Mouse (Mus musculus): ENCODE measurements around the gene Scarf1. TPM values are rescaled to one million over a fixed set of nuclear protein-coding genes. Genes with fewer than 3 reads are reported as not detected.
A peak's percentile ranks its signal among the peaks of the same experiment; 100 is the strongest.
"Not testable (repeated sequence)": the region's sequence is repeated elsewhere in the genome, so short reads cannot be mapped to it uniquely, and the experiment has no call there.

Gene Scarf1
- polyA plus RNA-seq, 1 experiment from 2014 or later = 2.6 TPM

DNA sequence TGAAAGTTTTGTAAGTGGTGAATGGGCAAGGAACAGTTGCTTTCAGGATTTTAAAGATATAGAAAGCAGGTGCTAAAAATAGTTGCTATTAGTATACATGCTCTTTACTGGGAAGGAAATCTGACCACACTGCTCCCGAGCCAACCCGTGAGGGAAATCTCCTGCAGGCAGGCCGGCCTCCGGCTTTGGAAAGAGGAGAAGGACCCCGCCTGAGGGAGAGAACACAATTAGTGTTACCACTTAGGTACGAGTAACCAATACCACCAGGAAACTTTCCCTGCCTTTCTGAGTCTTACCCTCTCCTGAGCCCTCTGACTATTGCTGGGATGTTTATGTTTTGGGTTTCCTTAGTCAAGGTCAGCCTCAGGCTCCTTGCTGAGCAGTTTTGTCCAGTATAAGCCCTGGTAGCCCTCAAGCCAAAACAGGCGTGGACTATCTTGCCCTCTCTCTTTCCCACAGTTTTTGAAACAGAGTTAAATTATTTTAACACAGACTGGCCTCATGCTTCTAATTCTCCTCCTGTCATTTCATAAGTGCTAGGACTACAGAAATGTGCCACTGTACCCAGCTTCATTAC lies 39.7 kb downstream of the Scarf1 start:
- no peak overlapping the region for H3K27ac ChIP-seq
- DNase-seq (no peak), ATAC-seq (ENCODE audit: low read depth) (no peak)
- no peak overlapping the region for H3K4me3 ChIP-seq (replicated peaks)
- peaks cover under 1% of the 10 kb centered on the region; the same call in 1 of the 2 replicates for H3K9me3 ChIP-seq (replicated peaks)
- H3K36me3 ChIP-seq = no peaks in the 10 kb centered on the region
- H3K27me3 ChIP-seq = no peaks in the 10 kb centered on the region
- H3K4me2 ChIP-seq = no peak overlapping the region
- whole genome bisulfite sequencing (ENCODE audit: insufficient replicate concordance) = 69% methylated on average over 7 of the region's 7 CpGs
- H3K4me1 ChIP-seq (replicated peaks) = peaks cover 20% of the 10 kb centered on the region
- H3K9ac ChIP-seq = no peak overlapping the region

DNA sequence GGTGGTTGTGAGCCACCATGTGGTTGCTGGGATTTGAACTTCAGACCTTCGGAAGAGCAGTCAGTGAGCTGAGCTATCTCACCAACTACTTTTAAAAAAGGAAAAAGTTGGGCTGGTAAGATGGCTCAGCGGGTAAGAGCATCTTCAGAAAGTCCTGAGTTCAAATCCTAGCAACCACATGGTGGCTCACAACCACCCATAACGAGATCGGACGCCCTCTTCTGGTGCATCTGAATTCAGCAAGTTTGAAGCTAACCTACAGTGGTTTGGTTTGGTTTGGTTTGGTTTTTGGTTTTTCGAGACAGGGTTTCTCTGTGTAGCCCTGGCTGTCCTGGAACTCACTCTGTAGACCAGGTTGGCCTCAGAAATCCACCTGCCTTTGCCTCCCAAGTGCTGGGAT lies 42.7 kb downstream of the Scarf1 start:
- not testable (repeated sequence) for H3K4me1 ChIP-seq (replicated peaks); H3K4me2 ChIP-seq; DNase-seq; H3K36me3 ChIP-seq; H3K27me3 ChIP-seq; H3K4me3 ChIP-seq (replicated peaks); H3K9me3 ChIP-seq (replicated peaks); H3K27ac ChIP-seq; ATAC-seq (ENCODE audit: low read depth); H3K9ac ChIP-seq
- WGBS (ENCODE audit: insufficient replicate concordance) = 84% methylated on average over 6 of the region's 6 CpGs

- Histone ChIP-seq H3K27me3 (no peaks in the 10 kb centered on the region), H3K4me2 (no peak overlapping the region), H3K36me3 (peaks cover 3% of the 10 kb centered on the region; the same call in 1 of the 2 replicates), H3K9me3 (replicated peaks) (peaks cover 3% of the 10 kb centered on the region; the same call in 1 of the 2 replicates), H3K4me1 (replicated peaks) (0 out of 2 replicates have a peak, but pooled peaks cover 7% of the 10 kb centered on the region), H3K4me3 (replicated peaks) (no peak overlapping the region), H3K27ac (no peak overlapping the region), H3K9ac (no peak overlapping the region)
- WGBS (ENCODE audit: insufficient replicate concordance) = 87% methylated on average over 6 of the region's 6 CpGs
- ATAC-seq (ENCODE audit: low read depth) (no peak), DNase-seq (no peak)
Measured at GRCm38 (mm10) chr11:75557142-75557541, 43.8 kb downstream of the Scarf1 start.

DNA sequence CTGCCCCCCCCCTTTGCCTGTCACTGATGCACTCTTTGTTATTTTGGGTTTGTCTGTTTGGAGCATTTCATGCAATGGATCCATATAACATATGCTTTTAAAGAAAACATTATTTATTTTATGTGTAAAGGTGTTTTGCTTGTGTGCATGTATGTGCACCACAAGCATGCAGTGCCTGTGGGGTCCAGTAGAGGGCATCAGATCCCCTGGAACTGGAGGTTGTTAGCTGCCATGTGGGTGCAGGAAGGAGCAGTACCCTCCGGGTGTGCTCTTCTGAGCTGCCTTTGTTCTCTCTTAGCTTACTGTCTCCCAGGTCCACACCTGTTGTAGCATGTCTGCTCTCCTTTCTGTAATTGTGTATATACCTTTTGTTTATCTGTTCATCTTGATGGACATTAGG lies 44.8 kb downstream of the Scarf1 start:
- H3K9me3 ChIP-seq (replicated peaks) = peaks cover 3% of the 10 kb centered on the region; the same call in 1 of the 2 replicates
- no peak for ATAC-seq (ENCODE audit: low read depth)
- H3K4me1 ChIP-seq (replicated peaks) = 0 out of 2 replicates have a peak, but pooled peaks cover 10% of the 10 kb centered on the region
- H3K27ac ChIP-seq = no peak overlapping the region
- no peak for DNase-seq
- no peak overlapping the region for H3K4me2 ChIP-seq
- no peaks in the 10 kb centered on the region for H3K27me3 ChIP-seq
- no peak overlapping the region for H3K4me3 ChIP-seq (replicated peaks)
- peaks cover 3% of the 10 kb centered on the region; the same call in 1 of the 2 replicates for H3K36me3 ChIP-seq
- H3K9ac ChIP-seq = no peak overlapping the region
- WGBS (ENCODE audit: insufficient replicate concordance) = 75% methylated on average over 1 of the region's 1 CpGs

- H3K4me2 ChIP-seq = no peak overlapping the region
- peaks cover 3% of the 10 kb centered on the region; the same call in 1 of the 2 replicates for H3K36me3 ChIP-seq
- no peak for DNase-seq
- peaks cover 26% of the 10 kb centered on the region for H3K4me1 ChIP-seq (replicated peaks)
- H3K27ac ChIP-seq = no peak overlapping the region
- ATAC-seq (ENCODE audit: low read depth) = no peak
- H3K27me3 ChIP-seq = no peaks in the 10 kb centered on the region
- H3K4me3 ChIP-seq (replicated peaks) = no peak overlapping the region
- peaks cover 3% of the 10 kb centered on the region; the same call in 1 of the 2 replicates for H3K9me3 ChIP-seq (replicated peaks)
- no peak overlapping the region for H3K9ac ChIP-seq
- 67% methylated on average over 8 of the region's 8 CpGs for WGBS (ENCODE audit: insufficient replicate concordance)
Measured at GRCm38 (mm10) chr11:75559870-75560504, 46.6 kb downstream of the Scarf1 start.

- no peak overlapping the region for H3K4me2 ChIP-seq
- WGBS (ENCODE audit: insufficient replicate concordance) = 65% methylated on average over 14 of the region's 14 CpGs
- peaks cover 33% of the 10 kb centered on the region for H3K4me1 ChIP-seq (replicated peaks)
- no peak overlapping the region for H3K4me3 ChIP-seq (replicated peaks)
- H3K27me3 ChIP-seq = no peaks in the 10 kb centered on the region
- no peak for ATAC-seq (ENCODE audit: low read depth)
- H3K9me3 ChIP-seq (replicated peaks) = peaks cover 3% of the 10 kb centered on the region; the same call in 1 of the 2 replicates
- H3K27ac ChIP-seq = no peak overlapping the region
- no peak overlapping the region for H3K9ac ChIP-seq
- H3K36me3 ChIP-seq = peaks cover 3% of the 10 kb centered on the region; the same call in 1 of the 2 replicates
- no peak for DNase-seq
Measured at GRCm38 (mm10) chr11:75560530-75561409, 47.4 kb downstream of the Scarf1 start.

GRCm38 (mm10) chr11:75561410-75561791 lies 48.1 kb downstream of the Scarf1 start:
- Histone ChIP-seq H3K4me2 (no peak overlapping the region), H3K27me3 (no peaks in the 10 kb centered on the region), H3K9me3 (replicated peaks) (peaks cover 3% of the 10 kb centered on the region; the same call in 1 of the 2 replicates), H3K36me3 (peaks cover 3% of the 10 kb centered on the region; the same call in 1 of the 2 replicates), H3K9ac (no peak overlapping the region), H3K4me3 (replicated peaks) (no peak overlapping the region), H3K27ac (no peak overlapping the region), H3K4me1 (replicated peaks) (peaks cover 36% of the 10 kb centered on the region)
- 63% methylated on average over 5 of the region's 5 CpGs for WGBS (ENCODE audit: insufficient replicate concordance)
- DNase-seq (no peak), ATAC-seq (ENCODE audit: low read depth) (no peak)

DNA sequence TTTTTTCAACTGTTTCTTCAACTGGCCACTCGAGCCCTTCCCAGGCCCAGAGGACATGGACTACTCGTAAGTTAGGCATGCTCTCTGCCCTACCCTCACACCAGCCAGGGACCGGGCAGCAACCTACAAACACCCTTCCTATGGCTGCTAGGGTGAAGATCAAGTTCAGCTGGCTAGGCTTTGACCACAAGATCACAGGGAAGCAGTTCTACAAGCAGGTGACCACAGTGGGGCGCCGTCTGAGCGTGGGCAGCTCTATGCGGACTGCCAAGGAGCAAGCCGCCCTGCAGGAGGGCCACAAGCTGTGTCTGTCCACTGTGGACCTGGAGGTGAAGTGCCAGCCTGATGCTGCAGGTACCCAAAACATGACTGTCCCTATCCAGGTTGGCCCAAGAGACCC lies 49.5 kb downstream of the Scarf1 start:
- H3K27me3 ChIP-seq = no peaks in the 10 kb centered on the region
- peaks cover 3% of the 10 kb centered on the region; the same call in 1 of the 2 replicates for H3K9me3 ChIP-seq (replicated peaks)
- H3K36me3 ChIP-seq = peaks cover 3% of the 10 kb centered on the region; the same call in 1 of the 2 replicates
- peaks cover 51% of the 10 kb centered on the region for H3K4me1 ChIP-seq (replicated peaks)
- ATAC-seq (ENCODE audit: low read depth) (no peak), DNase-seq (no peak)
- no peak overlapping the region for H3K4me3 ChIP-seq (replicated peaks)
- WGBS (ENCODE audit: insufficient replicate concordance) = 80% methylated on average over 8 of the region's 8 CpGs
- H3K4me2 ChIP-seq = no peak overlapping the region
- no peak overlapping the region for H3K27ac ChIP-seq
- H3K9ac ChIP-seq = no peak overlapping the region

DNA sequence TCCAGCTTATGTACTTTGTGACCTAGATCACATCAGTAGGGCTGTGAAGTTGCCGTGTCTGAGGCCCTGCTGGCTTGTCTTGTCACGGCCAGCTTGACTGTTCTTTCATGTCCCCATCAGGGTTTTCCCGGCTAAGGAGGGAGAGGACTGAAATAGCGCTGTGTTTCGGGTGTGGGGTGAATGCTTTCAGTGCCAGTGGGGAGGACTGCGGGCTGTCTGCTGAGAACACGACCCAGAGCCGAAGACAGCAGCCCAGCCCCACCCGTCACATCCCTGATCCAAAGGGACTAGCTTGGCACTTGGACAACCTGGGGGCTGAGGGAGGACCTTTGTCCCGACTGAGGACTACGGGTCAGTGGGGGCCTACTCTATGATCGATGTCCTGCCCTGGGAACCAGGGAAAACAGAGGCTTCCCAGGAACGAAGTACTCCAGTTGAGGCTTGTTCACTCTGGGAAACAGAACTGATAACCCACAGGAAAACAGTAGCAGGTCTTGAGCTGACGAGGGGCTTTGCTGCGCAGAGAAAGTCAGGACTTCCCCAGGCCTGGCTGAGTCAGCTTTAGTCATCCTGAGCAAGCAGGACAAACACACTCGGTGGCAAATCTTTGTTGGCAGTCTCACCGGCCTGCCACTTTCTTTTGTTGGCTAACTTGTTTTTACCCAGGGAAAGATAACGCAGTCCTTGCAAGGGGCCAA lies 50.7 kb downstream of the Scarf1 start:
- DNase-seq (no peak), ATAC-seq (ENCODE audit: low read depth) (peak; percentile 62)
- H3K4me1 ChIP-seq (replicated peaks) = peaks cover 56% of the 10 kb centered on the region
- no peak overlapping the region for H3K4me3 ChIP-seq (replicated peaks)
- no peaks in the 10 kb centered on the region for H3K36me3 ChIP-seq
- H3K9me3 ChIP-seq (replicated peaks) = no peaks in the 10 kb centered on the region
- no peaks in the 10 kb centered on the region for H3K27me3 ChIP-seq
- no peak overlapping the region for H3K4me2 ChIP-seq
- H3K27ac ChIP-seq = peak overlapping the region; percentile 48
- H3K9ac ChIP-seq = no peak overlapping the region
- 60% methylated on average over 18 of the region's 18 CpGs for WGBS (ENCODE audit: insufficient replicate concordance)

DNA sequence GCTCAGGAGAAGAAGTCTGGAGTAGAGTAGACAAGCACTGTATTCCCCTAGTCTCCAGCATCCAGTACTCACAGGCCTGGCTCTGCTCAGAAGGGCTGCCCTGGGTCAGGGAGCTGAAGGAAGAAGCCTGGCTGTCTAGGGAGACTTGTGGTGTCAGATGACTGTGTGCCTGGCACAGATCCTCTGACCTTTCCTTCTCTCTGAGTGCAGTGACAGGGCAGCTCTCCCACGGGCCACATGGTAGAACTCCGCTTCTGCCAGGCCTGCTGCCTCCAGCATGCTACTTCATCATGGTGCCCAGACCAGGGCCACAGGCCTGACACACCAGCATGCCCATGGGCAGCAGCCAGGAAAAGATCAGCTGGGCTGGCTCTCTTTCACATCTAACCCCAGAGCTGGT lies 52.5 kb downstream of the Scarf1 start:
- Histone ChIP-seq H3K4me1 (replicated peaks) (peaks cover 61% of the 10 kb centered on the region), H3K27ac (no peak overlapping the region; the same call in 1 of the 2 replicates), H3K36me3 (no peaks in the 10 kb centered on the region), H3K4me3 (replicated peaks) (no peak overlapping the region), H3K4me2 (no peak overlapping the region), H3K9ac (peak overlapping the region; percentile 19; the same call in 1 of the 2 replicates), H3K27me3 (no peaks in the 10 kb centered on the region; the same call in 1 of the 2 replicates), H3K9me3 (replicated peaks) (no peaks in the 10 kb centered on the region)
- ATAC-seq (ENCODE audit: low read depth) (no peak), DNase-seq (no peak)
- WGBS (ENCODE audit: insufficient replicate concordance) = 66% methylated on average over 2 of the region's 2 CpGs

All from liver, embryonic 13.5 days (tissue).